Mouse (Mus musculus): ENCODE results near the gene Pygo1. TPM values are rescaled to one million over a fixed set of nuclear protein-coding genes. Genes with fewer than 3 reads are reported as not detected.

Pygo1 gene
- polyA plus RNA-seq, 1 experiment = not detected

- Histone ChIP-seq H3K4me1 (ENCODE audit: control insufficient read depth, insufficient read depth, low read length) (peaks cover 32% of the 10 kb centered on the region), H3K27ac (ENCODE audit: insufficient read depth, low read depth, low read length) (peak within 1 kb of the TSS; percentile 17)
Observed at GRCm38 (mm10) chr9:72985250-72986220, 60.1 kb downstream of the Pygo1 start, which contains the start of the genes Ccpg1os and Ccpg1. Gene Ccpg1os, minus strand, starts transcription at chr9:72985382. Gene Ccpg1, plus strand, starts transcription at chr9:72985429.

GRCm38 (mm10) chr9:72987703-72988102, 62.3 kb downstream of the Pygo1 start:
- no peak overlapping the region for H3K27ac ChIP-seq (ENCODE audit: insufficient read depth, low read depth, low read length)
- peaks cover 39% of the 10 kb centered on the region for H3K4me1 ChIP-seq (ENCODE audit: control insufficient read depth, insufficient read depth, low read length)
- no peak for TF ChIP-seq POLR2A (IDR thresholded peaks at IDR 0.05; ENCODE audit: borderline replicate concordance, low read depth, low read length)
- no peak for TF ChIP-seq CTCF (IDR thresholded peaks at IDR 0.05; ENCODE audit: low read depth, low read length)
- no peak overlapping the region for H3K4me3 ChIP-seq (ENCODE audit: insufficient read depth, low read length)

More at GRCm38 (mm10) chr9:72985250-72986220, 60.1 kb downstream of the Pygo1 start, which contains the start of the genes Ccpg1os and Ccpg1:
- peak within 1 kb of the TSS; percentile 95 for H3K4me3 ChIP-seq (ENCODE audit: insufficient read depth, low read length)
- TF ChIP-seq POLR2A (IDR thresholded peaks at IDR 0.05; ENCODE audit: borderline replicate concordance, low read depth, low read length) = no peak
- TF ChIP-seq CTCF (IDR thresholded peaks at IDR 0.05; ENCODE audit: low read depth, low read length) = no peak

- Histone ChIP-seq H3K4me3 (ENCODE audit: insufficient read depth, low read length) (no peak overlapping the region), H3K27ac (ENCODE audit: insufficient read depth, low read depth, low read length) (no peak overlapping the region), H3K4me1 (ENCODE audit: control insufficient read depth, insufficient read depth, low read length) (peaks cover 44% of the 10 kb centered on the region)
- no peak for TF ChIP-seq CTCF (IDR thresholded peaks at IDR 0.05; ENCODE audit: low read depth, low read length)
Observed at GRCm38 (mm10) chr9:72988706-72989105, 63.3 kb downstream of the Pygo1 start.

- H3K27ac ChIP-seq (ENCODE audit: insufficient read depth, low read depth, low read length) = no peak overlapping the region
- H3K4me1 ChIP-seq (ENCODE audit: control insufficient read depth, insufficient read depth, low read length) = peaks cover 40% of the 10 kb centered on the region
- no peak for TF ChIP-seq POLR2A (IDR thresholded peaks at IDR 0.05; ENCODE audit: borderline replicate concordance, low read depth, low read length)
- TF ChIP-seq CTCF (IDR thresholded peaks at IDR 0.05; ENCODE audit: low read depth, low read length) = no peak
- no peak overlapping the region for H3K4me3 ChIP-seq (ENCODE audit: insufficient read depth, low read length)
Observed at GRCm38 (mm10) chr9:72991420-72991819, 66.0 kb downstream of the Pygo1 start.

- H3K4me3 ChIP-seq (ENCODE audit: insufficient read depth, low read length) = no peak overlapping the region
- no peak for TF ChIP-seq CTCF (IDR thresholded peaks at IDR 0.05; ENCODE audit: low read depth, low read length)
- no peak for TF ChIP-seq POLR2A (IDR thresholded peaks at IDR 0.05; ENCODE audit: borderline replicate concordance, low read depth, low read length)
- no peak overlapping the region for H3K27ac ChIP-seq (ENCODE audit: insufficient read depth, low read depth, low read length)
- H3K4me1 ChIP-seq (ENCODE audit: control insufficient read depth, insufficient read depth, low read length) = peaks cover 33% of the 10 kb centered on the region
Observed at GRCm38 (mm10) chr9:72992576-72992975, 67.1 kb downstream of the Pygo1 start.

GRCm38 (mm10) chr9:72996167-72996566, 70.7 kb downstream of the Pygo1 start:
- H3K4me1 ChIP-seq (ENCODE audit: control insufficient read depth, insufficient read depth, low read length) = peaks cover 16% of the 10 kb centered on the region
- H3K4me3 ChIP-seq (ENCODE audit: insufficient read depth, low read length) = no peak overlapping the region
- no peak for TF ChIP-seq POLR2A (IDR thresholded peaks at IDR 0.05; ENCODE audit: borderline replicate concordance, low read depth, low read length)
- no peak for TF ChIP-seq CTCF (IDR thresholded peaks at IDR 0.05; ENCODE audit: low read depth, low read length)
- no peak overlapping the region for H3K27ac ChIP-seq (ENCODE audit: insufficient read depth, low read depth, low read length)

GRCm38 (mm10) chr9:72996806-72997205, 71.4 kb downstream of the Pygo1 start:
- Histone ChIP-seq H3K4me3 (ENCODE audit: insufficient read depth, low read length) (no peak overlapping the region), H3K27ac (ENCODE audit: insufficient read depth, low read depth, low read length) (no peak overlapping the region), H3K4me1 (ENCODE audit: control insufficient read depth, insufficient read depth, low read length) (peaks cover 20% of the 10 kb centered on the region)
- TF ChIP-seq POLR2A (IDR thresholded peaks at IDR 0.05; ENCODE audit: borderline replicate concordance, low read depth, low read length) = no peak
- no peak for TF ChIP-seq CTCF (IDR thresholded peaks at IDR 0.05; ENCODE audit: low read depth, low read length)

- Histone ChIP-seq H3K4me1 (ENCODE audit: control insufficient read depth, insufficient read depth, low read length) (peaks cover 18% of the 10 kb centered on the region), H3K4me3 (ENCODE audit: insufficient read depth, low read length) (no peak overlapping the region), H3K27ac (ENCODE audit: insufficient read depth, low read depth, low read length) (no peak overlapping the region)
- TF ChIP-seq POLR2A (IDR thresholded peaks at IDR 0.05; ENCODE audit: borderline replicate concordance, low read depth, low read length) = no peak
- TF ChIP-seq CTCF (IDR thresholded peaks at IDR 0.05; ENCODE audit: low read depth, low read length) = no peak
Observed at GRCm38 (mm10) chr9:73000487-73000886, 75.0 kb downstream of the Pygo1 start.

- H3K27ac ChIP-seq (ENCODE audit: insufficient read depth, low read depth, low read length) = peak overlapping the region; percentile 54
Observed at GRCm38 (mm10) chr9:73001314-73002011, 76.0 kb downstream of the Pygo1 start.

More at GRCm38 (mm10) chr9:73001314-73002011, 76.0 kb downstream of the Pygo1 start:
- TF ChIP-seq CTCF (IDR thresholded peaks at IDR 0.05; ENCODE audit: low read depth, low read length) (no peak), POLR2A (IDR thresholded peaks at IDR 0.05; ENCODE audit: borderline replicate concordance, low read depth, low read length) (no peak)
- Histone ChIP-seq H3K4me1 (ENCODE audit: control insufficient read depth, insufficient read depth, low read length) (peaks cover 18% of the 10 kb centered on the region), H3K4me3 (ENCODE audit: insufficient read depth, low read length) (no peak overlapping the region)

Other genes starting within 250 kb of the Pygo1 start
- not detected in 2 replicates for gene Prtg, start 118.8 kb upstream of the Pygo1 start, polyA plus RNA-seq (2012; ENCODE audit: insufficient read depth, insufficient read length, missing spikeins)
- 0.34 and 0.48 TPM in 2 replicates for gene Dyx1c1, start 33.1 kb downstream of the Pygo1 start, polyA plus RNA-seq (2012; ENCODE audit: insufficient read depth, insufficient read length, missing spikeins)
- not detected in 2 replicates for gene Gm44503, start 33.2 kb downstream of the Pygo1 start, polyA plus RNA-seq (2012; ENCODE audit: insufficient read depth, insufficient read length, missing spikeins)
- 6.8 and 7.7 TPM in 2 replicates for gene Ccpg1os, start 59.7 kb downstream of the Pygo1 start, polyA plus RNA-seq (2012; ENCODE audit: insufficient read depth, insufficient read length, missing spikeins)
- 91.6 and 95.8 TPM in 2 replicates for gene Ccpg1, start 59.8 kb downstream of the Pygo1 start, polyA plus RNA-seq (2012; ENCODE audit: insufficient read depth, insufficient read length, missing spikeins)
- 12.6 and 15.3 TPM in 2 replicates for gene Pigb, start 114.7 kb downstream of the Pygo1 start, polyA plus RNA-seq (2012; ENCODE audit: insufficient read depth, insufficient read length, missing spikeins)
- gene Rab27a, start 119.2 kb downstream of the Pygo1 start, polyA plus RNA-seq (2012; ENCODE audit: insufficient read depth, insufficient read length, missing spikeins) = 2.6 and 3.0 TPM in 2 replicates
- gene Khdc3, start 176.2 kb downstream of the Pygo1 start, polyA plus RNA-seq (2012; ENCODE audit: insufficient read depth, insufficient read length, missing spikeins) = not detected in 2 replicates
- gene Gm20509, start 176.8 kb downstream of the Pygo1 start, polyA plus RNA-seq (2012; ENCODE audit: insufficient read depth, insufficient read length, missing spikeins) = not detected in 2 replicates
- 50.6 and 51.3 TPM in 2 replicates for gene Rsl24d1, start 187.8 kb downstream of the Pygo1 start, polyA plus RNA-seq (2012; ENCODE audit: insufficient read depth, insufficient read length, missing spikeins)

Data from bone marrow macrophage, adult 2 months (primary cell).